Mouse (Mus musculus): ENCODE measurements around the gene C1qtnf12. TPM values are rescaled to one million over a fixed set of nuclear protein-coding genes. Genes with fewer than 3 reads are reported as not detected.

The C1qtnf12 gene
- polyA plus RNA-seq (2012; rRNA removed) = 47.8 and 186 TPM in 2 replicates

DNA sequence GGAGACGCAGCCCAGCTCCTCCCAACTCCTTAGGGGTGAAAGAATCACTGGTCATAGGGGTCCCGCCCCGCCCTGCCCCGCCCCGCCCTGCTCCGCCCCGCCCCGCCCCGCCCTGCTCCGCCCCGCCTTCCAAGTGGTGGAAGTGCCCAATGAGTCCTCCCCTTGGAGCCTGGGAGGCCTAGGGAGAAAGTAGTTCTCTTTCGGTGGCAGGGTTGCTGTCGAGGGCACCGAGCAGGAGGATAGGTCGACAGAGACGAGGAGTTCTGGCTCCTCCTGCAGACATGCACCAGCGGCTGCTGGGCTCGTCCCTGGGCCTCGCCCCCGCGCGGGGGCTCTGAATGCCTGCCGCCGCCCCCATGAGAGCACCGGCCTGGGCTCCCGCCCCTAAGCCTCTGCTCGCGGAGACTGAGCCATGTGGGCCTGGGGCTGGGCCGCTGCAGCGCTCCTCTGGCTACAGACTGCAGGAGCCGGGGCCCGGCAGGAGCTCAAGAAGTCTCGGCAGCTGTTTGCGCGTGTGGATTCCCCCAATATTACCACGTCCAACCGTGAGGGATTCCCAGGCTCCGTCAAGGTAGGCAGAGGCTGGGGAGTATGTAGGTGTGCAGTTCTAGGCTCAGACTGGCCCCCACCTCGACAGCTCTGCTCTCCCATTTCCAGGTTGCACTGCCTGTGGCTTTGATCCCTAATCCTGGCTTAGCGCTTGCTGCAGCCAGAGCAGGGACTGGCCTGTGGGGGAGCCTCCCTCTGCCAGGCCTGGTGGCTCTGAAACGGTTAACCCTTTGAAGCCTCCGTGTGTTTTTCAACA is at the start of gene C1qtnf12:
Gene C1qtnf12 (plus strand): TSS at position 152 of the 805 bp plus-strand sequence.
- WGBS = 1% methylated on average over 35 of the region's 42 CpGs
- Histone ChIP-seq H3K27me3 (ENCODE audit: control insufficient read depth, insufficient read depth, low read length) (no peaks in the 10 kb centered on the region), H3K27ac (ENCODE audit: insufficient read depth, low read depth, low read length) (peak within 1 kb of the TSS; percentile 78), H3K4me3 (ENCODE audit: low read depth, low read length) (peak within 1 kb of the TSS; percentile 83), H3K36me3 (ENCODE audit: control insufficient read depth, insufficient read depth, low read length) (peaks cover 29% of the 10 kb centered on the region), H3K4me1 (ENCODE audit: control insufficient read depth, insufficient read depth, insufficient read length, low read length) (peaks cover 9% of the 10 kb centered on the region)
- TF ChIP-seq CTCF (IDR thresholded peaks at IDR 0.05; ENCODE audit: extremely low read depth, insufficient read length, insufficient replicate concordance, low read depth, low read length) (no peak), POLR2A (IDR thresholded peaks at IDR 0.05; ENCODE audit: low read depth, low read length) (peak; percentile 57; the same call in 1 of the 2 replicates)

DNA sequence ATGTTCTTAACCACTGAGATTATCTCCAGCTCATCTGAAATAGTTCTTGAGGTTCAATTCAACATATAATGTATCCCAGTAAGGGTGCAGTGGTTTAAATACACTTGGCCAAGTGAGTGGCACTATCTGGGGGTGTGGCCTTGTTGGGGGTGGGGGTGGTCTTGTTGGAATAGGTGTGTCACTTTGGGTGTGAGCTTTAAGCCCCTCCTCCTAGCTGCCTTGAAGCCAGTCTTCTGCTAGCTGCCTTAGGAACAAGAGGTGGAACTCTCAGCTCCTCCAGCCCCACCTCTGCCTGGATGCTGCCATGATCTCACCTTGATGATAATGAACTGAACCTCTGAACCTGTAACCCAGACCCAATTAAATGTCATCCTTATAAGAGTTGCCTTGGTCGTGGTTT is 30.1 kb upstream of the C1qtnf12 start:
- peaks cover 2% of the 10 kb centered on the region; the same call in 1 of the 2 replicates for H3K27me3 ChIP-seq (ENCODE audit: control insufficient read depth, insufficient read depth, low read length)
- 33% methylated on average over 1 of the region's 1 CpGs for WGBS

DNA sequence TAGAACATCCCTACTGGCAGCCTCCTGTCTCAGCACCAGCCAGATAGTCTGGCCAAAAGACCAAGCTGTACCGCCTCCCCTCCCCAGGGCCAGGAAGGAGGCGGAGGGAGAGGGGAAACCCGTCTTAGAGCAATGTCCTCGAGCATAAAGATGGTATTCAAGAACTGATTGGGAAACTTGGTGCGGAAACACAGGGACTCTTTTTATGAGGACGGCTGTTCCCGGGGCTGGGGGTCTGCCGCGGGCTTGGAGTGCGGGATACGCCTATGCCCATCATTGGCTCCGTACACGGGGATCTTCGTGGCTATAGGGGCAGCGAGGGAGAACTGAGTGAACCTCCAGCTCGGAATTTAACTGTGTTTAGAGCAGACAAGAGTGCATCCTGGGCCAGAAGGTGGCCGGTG is 19.1 kb upstream of the C1qtnf12 start:
- Histone ChIP-seq H3K4me1 (ENCODE audit: control insufficient read depth, insufficient read depth, insufficient read length, low read length) (peaks cover 18% of the 10 kb centered on the region), H3K36me3 (ENCODE audit: control insufficient read depth, insufficient read depth, low read length) (peaks cover 5% of the 10 kb centered on the region; the same call in 1 of the 2 replicates), H3K27me3 (ENCODE audit: control insufficient read depth, insufficient read depth, low read length) (no peaks in the 10 kb centered on the region), H3K4me3 (ENCODE audit: low read depth, low read length) (peak overlapping the region; percentile 92), H3K27ac (ENCODE audit: insufficient read depth, low read depth, low read length) (peak overlapping the region; percentile 75)
- no peak; the same call in 1 of the 2 replicates for TF ChIP-seq POLR2A (IDR thresholded peaks at IDR 0.05; ENCODE audit: low read depth, low read length)
- TF ChIP-seq CTCF (IDR thresholded peaks at IDR 0.05; ENCODE audit: extremely low read depth, insufficient read length, insufficient replicate concordance, low read depth, low read length) = no peak
- under 1% methylated on average over 17 of the region's 17 CpGs for WGBS

More for the DNA sequence above, 30.1 kb upstream of the C1qtnf12 start:
- no peak for TF ChIP-seq POLR2A (IDR thresholded peaks at IDR 0.05; ENCODE audit: low read depth, low read length)
- no peak for TF ChIP-seq CTCF (IDR thresholded peaks at IDR 0.05; ENCODE audit: extremely low read depth, insufficient read length, insufficient replicate concordance, low read depth, low read length)
- no peak overlapping the region for H3K27ac ChIP-seq (ENCODE audit: insufficient read depth, low read depth, low read length)
- H3K36me3 ChIP-seq (ENCODE audit: control insufficient read depth, insufficient read depth, low read length) = no peaks in the 10 kb centered on the region
- no peak overlapping the region for H3K4me3 ChIP-seq (ENCODE audit: low read depth, low read length)
- no peaks in the 10 kb centered on the region for H3K4me1 ChIP-seq (ENCODE audit: control insufficient read depth, insufficient read depth, insufficient read length, low read length)

GRCm38 (mm10) chr4:155943534-155944249 is 18.4 kb upstream of the C1qtnf12 start, which contains the start of gene Ube2j2:
Gene Ube2j2 (plus strand): TSS chr4:155943831.
- peaks cover 11% of the 10 kb centered on the region; the same call in 1 of the 2 replicates for H3K36me3 ChIP-seq (ENCODE audit: control insufficient read depth, insufficient read depth, low read length)
- no peaks in the 10 kb centered on the region for H3K27me3 ChIP-seq (ENCODE audit: control insufficient read depth, insufficient read depth, low read length)
- WGBS = under 1% methylated on average over 76 of the region's 85 CpGs
- H3K4me1 ChIP-seq (ENCODE audit: control insufficient read depth, insufficient read depth, insufficient read length, low read length) = peaks cover 18% of the 10 kb centered on the region
- peak; percentile 68 for TF ChIP-seq POLR2A (IDR thresholded peaks at IDR 0.05; ENCODE audit: low read depth, low read length)
- no peak for TF ChIP-seq CTCF (IDR thresholded peaks at IDR 0.05; ENCODE audit: extremely low read depth, insufficient read length, insufficient replicate concordance, low read depth, low read length)
- H3K4me3 ChIP-seq (ENCODE audit: low read depth, low read length) = peak within 1 kb of the TSS; percentile 92
- H3K27ac ChIP-seq (ENCODE audit: insufficient read depth, low read depth, low read length) = peak within 1 kb of the TSS; percentile 90

- Histone ChIP-seq H3K4me1 (ENCODE audit: control insufficient read depth, insufficient read depth, insufficient read length, low read length) (peaks cover 20% of the 10 kb centered on the region), H3K4me3 (ENCODE audit: low read depth, low read length) (peak overlapping the region; percentile 92), H3K27ac (ENCODE audit: insufficient read depth, low read depth, low read length) (peak overlapping the region; percentile 90), H3K27me3 (ENCODE audit: control insufficient read depth, insufficient read depth, low read length) (no peaks in the 10 kb centered on the region), H3K36me3 (ENCODE audit: control insufficient read depth, insufficient read depth, low read length) (peaks cover 14% of the 10 kb centered on the region)
- TF ChIP-seq CTCF (IDR thresholded peaks at IDR 0.05; ENCODE audit: extremely low read depth, insufficient read length, insufficient replicate concordance, low read depth, low read length) (no peak), POLR2A (IDR thresholded peaks at IDR 0.05; ENCODE audit: low read depth, low read length) (no peak; the same call in 1 of the 2 replicates)
- WGBS = under 1% methylated on average over 17 of the region's 17 CpGs
Observed at GRCm38 (mm10) chr4:155944271-155944670, 17.8 kb upstream of the C1qtnf12 start.

DNA sequence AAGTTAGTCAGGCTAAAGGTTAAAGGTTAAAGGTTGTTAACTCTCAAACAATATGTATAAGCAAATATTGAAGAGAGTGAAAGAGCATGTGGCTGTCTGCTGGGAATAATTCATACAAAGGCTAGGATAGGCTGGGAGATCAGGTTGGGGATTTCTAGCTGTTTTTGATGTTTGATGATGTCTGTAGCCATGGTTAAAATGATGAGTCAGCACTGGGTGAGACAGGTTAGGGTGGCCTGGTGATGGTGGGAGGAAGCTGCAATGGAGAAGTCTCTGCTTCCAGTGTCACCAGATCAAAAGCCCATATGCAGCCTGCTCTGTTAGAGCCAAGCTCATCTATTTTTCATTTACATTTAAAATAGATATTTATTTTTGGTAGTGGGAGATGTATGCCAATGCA is 15.0 kb upstream of the C1qtnf12 start:
- Histone ChIP-seq H3K4me3 (ENCODE audit: low read depth, low read length) (no peak overlapping the region), H3K4me1 (ENCODE audit: control insufficient read depth, insufficient read depth, insufficient read length, low read length) (peaks cover 20% of the 10 kb centered on the region), H3K36me3 (ENCODE audit: control insufficient read depth, insufficient read depth, low read length) (peaks cover 41% of the 10 kb centered on the region)

More for the DNA sequence above, 15.0 kb upstream of the C1qtnf12 start:
- no peak for TF ChIP-seq POLR2A (IDR thresholded peaks at IDR 0.05; ENCODE audit: low read depth, low read length)
- TF ChIP-seq CTCF (IDR thresholded peaks at IDR 0.05; ENCODE audit: extremely low read depth, insufficient read length, insufficient replicate concordance, low read depth, low read length) = no peak
- no peak overlapping the region for H3K27ac ChIP-seq (ENCODE audit: insufficient read depth, low read depth, low read length)
- no peaks in the 10 kb centered on the region for H3K27me3 ChIP-seq (ENCODE audit: control insufficient read depth, insufficient read depth, low read length)

Measured in small intestine, adult 2 months (tissue).